Mouse (Mus musculus): ENCODE results near the gene Gata2. TPM values are rescaled to one million over a fixed set of nuclear protein-coding genes. Genes with fewer than 3 reads are reported as not detected.

Gata2 gene
- polyA plus RNA-seq, 1 experiment, result 13.1 TPM

GRCm38 (mm10) chr6:88203791-88204405 is 10.2 kb downstream of the Gata2 start:
- Histone ChIP-seq H3K36me3 (ENCODE audit: control insufficient read depth, insufficient read depth, low read length) (no peaks in the 10 kb centered on the region), H3K4me1 (ENCODE audit: control insufficient read depth, insufficient read depth, insufficient read length) (no peaks in the 10 kb centered on the region), H3K27ac (ENCODE audit: insufficient read depth, low read length) (no peak overlapping the region), H3K27me3 (ENCODE audit: control insufficient read depth, insufficient read depth, low read length) (peaks cover 12% of the 10 kb centered on the region), H3K4me3 (ENCODE audit: extremely low read depth, insufficient read depth, insufficient read length) (no peak overlapping the region)
- no peak for TF ChIP-seq CTCF (IDR thresholded peaks at IDR 0.05; ENCODE audit: extremely low read depth, insufficient read depth, insufficient read length, insufficient replicate concordance)
- no peak for TF ChIP-seq POLR2A (IDR thresholded peaks at IDR 0.05; ENCODE audit: low read depth, low read length)
- no peak for DNase-seq (ENCODE audit: low read depth in 1 of 2, low spot score in 2 of 2)
- WGBS, result 65% methylated on average over 10 of the region's 10 CpGs

GRCm38 (mm10) chr6:88204531-88205385 is 11.1 kb downstream of the Gata2 start:
- WGBS, result 76% methylated on average over 25 of the region's 25 CpGs
- DNase-seq (ENCODE audit: low read depth in 1 of 2, low spot score in 2 of 2), result no peak
- TF ChIP-seq POLR2A (IDR thresholded peaks at IDR 0.05; ENCODE audit: low read depth, low read length), result no peak
- no peak for TF ChIP-seq CTCF (IDR thresholded peaks at IDR 0.05; ENCODE audit: extremely low read depth, insufficient read depth, insufficient read length, insufficient replicate concordance)
- no peak overlapping the region for H3K27ac ChIP-seq (ENCODE audit: insufficient read depth, low read length)
- no peaks in the 10 kb centered on the region for H3K4me1 ChIP-seq (ENCODE audit: control insufficient read depth, insufficient read depth, insufficient read length)
- no peak overlapping the region for H3K4me3 ChIP-seq (ENCODE audit: extremely low read depth, insufficient read depth, insufficient read length)
- peaks cover 9% of the 10 kb centered on the region for H3K27me3 ChIP-seq (ENCODE audit: control insufficient read depth, insufficient read depth, low read length)
- H3K36me3 ChIP-seq (ENCODE audit: control insufficient read depth, insufficient read depth, low read length), result no peaks in the 10 kb centered on the region

GRCm38 (mm10) chr6:88205386-88205700 is 11.7 kb downstream of the Gata2 start:
- WGBS, result 83% methylated on average over 7 of the region's 7 CpGs
- Histone ChIP-seq H3K4me1 (ENCODE audit: control insufficient read depth, insufficient read depth, insufficient read length) (no peaks in the 10 kb centered on the region), H3K27me3 (ENCODE audit: control insufficient read depth, insufficient read depth, low read length) (peaks cover 9% of the 10 kb centered on the region), H3K27ac (ENCODE audit: insufficient read depth, low read length) (no peak overlapping the region), H3K4me3 (ENCODE audit: extremely low read depth, insufficient read depth, insufficient read length) (no peak overlapping the region), H3K36me3 (ENCODE audit: control insufficient read depth, insufficient read depth, low read length) (no peaks in the 10 kb centered on the region)
- no peak for DNase-seq (ENCODE audit: low read depth in 1 of 2, low spot score in 2 of 2)
- TF ChIP-seq CTCF (IDR thresholded peaks at IDR 0.05; ENCODE audit: extremely low read depth, insufficient read depth, insufficient read length, insufficient replicate concordance), result no peak
- no peak for TF ChIP-seq POLR2A (IDR thresholded peaks at IDR 0.05; ENCODE audit: low read depth, low read length)

GRCm38 (mm10) chr6:88205937-88206336 is 12.2 kb downstream of the Gata2 start:
- H3K27ac ChIP-seq (ENCODE audit: insufficient read depth, low read length), result no peak overlapping the region

GRCm38 (mm10) chr6:88206566-88206965 is 12.9 kb downstream of the Gata2 start:
- Histone ChIP-seq H3K27ac (ENCODE audit: insufficient read depth, low read length) (no peak overlapping the region), H3K27me3 (ENCODE audit: control insufficient read depth, insufficient read depth, low read length) (peaks cover 5% of the 10 kb centered on the region), H3K36me3 (ENCODE audit: control insufficient read depth, insufficient read depth, low read length) (no peaks in the 10 kb centered on the region), H3K4me3 (ENCODE audit: extremely low read depth, insufficient read depth, insufficient read length) (no peak overlapping the region), H3K4me1 (ENCODE audit: control insufficient read depth, insufficient read depth, insufficient read length) (no peaks in the 10 kb centered on the region)
- 54% methylated on average over 7 of the region's 7 CpGs for WGBS
- no peak for DNase-seq (ENCODE audit: low read depth in 1 of 2, low spot score in 2 of 2)
- no peak for TF ChIP-seq POLR2A (IDR thresholded peaks at IDR 0.05; ENCODE audit: low read depth, low read length)
- no peak for TF ChIP-seq CTCF (IDR thresholded peaks at IDR 0.05; ENCODE audit: extremely low read depth, insufficient read depth, insufficient read length, insufficient replicate concordance)

More at GRCm38 (mm10) chr6:88205937-88206336, 12.2 kb downstream of the Gata2 start:
- H3K36me3 ChIP-seq (ENCODE audit: control insufficient read depth, insufficient read depth, low read length), result no peaks in the 10 kb centered on the region
- DNase-seq (ENCODE audit: low read depth in 1 of 2, low spot score in 2 of 2), result no peak
- H3K4me3 ChIP-seq (ENCODE audit: extremely low read depth, insufficient read depth, insufficient read length), result no peak overlapping the region
- 87% methylated on average over 9 of the region's 9 CpGs for WGBS
- peaks cover 5% of the 10 kb centered on the region for H3K27me3 ChIP-seq (ENCODE audit: control insufficient read depth, insufficient read depth, low read length)
- no peaks in the 10 kb centered on the region for H3K4me1 ChIP-seq (ENCODE audit: control insufficient read depth, insufficient read depth, insufficient read length)
- TF ChIP-seq CTCF (IDR thresholded peaks at IDR 0.05; ENCODE audit: extremely low read depth, insufficient read depth, insufficient read length, insufficient replicate concordance) (no peak), POLR2A (IDR thresholded peaks at IDR 0.05; ENCODE audit: low read depth, low read length) (no peak)

GRCm38 (mm10) chr6:88207403-88208033 is 13.8 kb downstream of the Gata2 start:
- Histone ChIP-seq H3K4me3 (ENCODE audit: extremely low read depth, insufficient read depth, insufficient read length) (no peak overlapping the region), H3K27me3 (ENCODE audit: control insufficient read depth, insufficient read depth, low read length) (peaks cover 5% of the 10 kb centered on the region), H3K4me1 (ENCODE audit: control insufficient read depth, insufficient read depth, insufficient read length) (no peaks in the 10 kb centered on the region), H3K36me3 (ENCODE audit: control insufficient read depth, insufficient read depth, low read length) (no peaks in the 10 kb centered on the region), H3K27ac (ENCODE audit: insufficient read depth, low read length) (no peak overlapping the region)
- TF ChIP-seq POLR2A (IDR thresholded peaks at IDR 0.05; ENCODE audit: low read depth, low read length) (no peak), CTCF (IDR thresholded peaks at IDR 0.05; ENCODE audit: extremely low read depth, insufficient read depth, insufficient read length, insufficient replicate concordance) (no peak)
- 85% methylated on average over 10 of the region's 10 CpGs for WGBS
- DNase-seq (ENCODE audit: low read depth in 1 of 2, low spot score in 2 of 2), result no peak

All from spleen, adult 2 months (tissue).